Mouse (Mus musculus): ENCODE results near the gene Auh.
A peak's percentile ranks its signal among the peaks of the same experiment; 100 is the strongest.

Gene Auh

DNA sequence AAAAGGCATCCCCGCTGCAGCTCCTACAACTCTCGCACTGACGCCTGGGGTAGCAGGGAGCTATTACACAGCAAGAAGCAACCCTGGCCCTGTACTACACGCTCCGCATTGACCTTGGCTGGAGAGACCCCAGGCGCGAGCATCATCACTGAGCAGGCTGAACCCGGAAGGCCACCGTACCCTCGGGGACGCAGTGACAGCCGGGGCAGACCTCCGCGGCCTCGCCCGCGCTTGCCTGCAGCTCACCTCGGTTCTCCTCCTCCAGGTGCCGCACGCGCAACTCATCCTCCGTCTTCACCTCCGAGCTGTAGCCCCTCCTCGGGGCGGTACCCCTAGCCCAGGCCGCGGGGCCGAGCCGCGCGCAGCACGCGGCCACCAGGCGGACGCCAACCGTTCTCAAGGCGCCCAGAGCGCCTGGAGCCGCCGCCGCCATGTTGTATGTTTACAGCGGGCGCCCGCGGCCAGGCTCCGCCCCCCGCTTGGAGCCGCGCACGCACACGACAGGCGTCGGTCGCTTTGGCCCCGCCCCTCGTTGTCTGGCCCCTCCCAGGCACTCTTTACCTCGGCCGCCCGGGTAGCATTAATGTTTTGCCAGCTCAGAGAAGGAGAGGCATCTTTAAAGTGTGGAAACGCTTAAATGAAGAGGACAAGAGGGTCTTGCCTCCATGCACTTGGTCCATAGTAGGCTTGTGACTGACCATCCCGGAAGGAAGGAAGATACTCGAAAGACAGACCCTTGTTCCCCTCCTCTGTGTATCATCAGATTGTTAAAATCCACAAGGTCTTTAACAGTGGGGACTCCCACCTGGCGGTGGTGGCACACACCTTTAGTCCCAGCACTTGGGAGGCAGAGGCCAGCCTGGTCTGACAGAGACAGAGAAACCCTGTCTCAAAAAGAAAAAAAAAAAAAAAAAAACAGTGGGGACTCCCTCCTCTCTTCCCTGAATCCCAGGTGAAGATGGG, at the start of gene Auh:
Gene Auh, minus strand, starts transcription at position 473 of the 963 bp plus-strand sequence.
- peak; percentile 86 for DNase-seq

DNA sequence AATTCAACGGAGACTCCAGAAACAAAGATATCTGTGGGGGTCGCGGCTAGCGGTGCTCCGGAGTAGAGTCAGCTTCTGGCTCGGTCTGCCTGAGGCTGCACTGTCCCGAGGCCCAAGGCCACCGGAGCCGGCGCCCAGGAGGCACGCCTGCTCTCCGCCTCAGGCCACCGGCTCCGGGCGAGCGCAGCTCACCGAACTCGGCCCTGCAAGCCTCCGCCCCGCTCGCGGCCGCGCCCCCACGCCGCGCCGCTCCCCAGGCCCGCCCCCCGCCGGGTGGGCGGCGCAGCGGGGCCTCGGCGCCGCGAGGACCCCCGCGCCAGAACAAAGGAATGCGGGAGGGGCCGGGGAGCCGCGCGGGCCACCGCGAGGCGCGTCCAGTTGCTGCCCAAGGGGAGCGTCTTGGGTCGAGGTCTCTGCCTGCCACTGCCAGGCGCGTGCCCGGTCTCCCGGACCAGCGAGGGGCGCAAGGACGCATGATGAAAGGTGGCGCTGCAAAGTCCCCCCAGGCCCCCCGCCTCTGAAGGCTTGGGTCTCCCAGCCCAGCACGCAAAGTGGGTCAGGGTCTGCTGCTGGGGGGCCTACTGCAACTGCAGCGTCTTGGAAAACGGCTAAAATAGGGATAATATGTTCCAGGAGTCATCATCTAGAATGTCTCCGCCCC, 49.0 kb upstream of the Auh start:
- peak; percentile 57 for DNase-seq

DNA sequence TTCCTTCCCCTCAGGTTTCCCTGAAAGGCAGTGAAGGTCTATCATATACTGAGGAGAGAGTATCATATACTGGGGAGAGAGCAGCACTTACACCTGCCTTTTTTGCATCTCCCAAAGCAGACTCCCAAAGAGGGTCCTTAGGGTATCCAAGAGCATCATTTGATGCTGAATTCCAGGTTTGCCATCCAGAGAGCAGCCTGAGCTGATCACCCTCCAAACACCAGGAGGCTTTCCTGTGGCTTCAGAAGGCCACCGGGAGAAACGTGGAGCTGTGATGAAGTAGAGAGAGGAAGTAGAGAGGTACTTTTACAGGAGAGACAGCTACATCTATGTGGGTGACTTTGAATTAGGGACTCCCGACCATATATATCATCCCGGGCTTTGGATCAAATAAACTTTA, 48.3 kb upstream of the Auh start:
- no peak for DNase-seq

GRCm38 (mm10) chr13:52977221-52977609, 47.7 kb upstream of the Auh start:
- DNase-seq = no peak

- no peak for DNase-seq
Observed at GRCm38 (mm10) chr13:52976510-52977220, 47.2 kb upstream of the Auh start.

DNA sequence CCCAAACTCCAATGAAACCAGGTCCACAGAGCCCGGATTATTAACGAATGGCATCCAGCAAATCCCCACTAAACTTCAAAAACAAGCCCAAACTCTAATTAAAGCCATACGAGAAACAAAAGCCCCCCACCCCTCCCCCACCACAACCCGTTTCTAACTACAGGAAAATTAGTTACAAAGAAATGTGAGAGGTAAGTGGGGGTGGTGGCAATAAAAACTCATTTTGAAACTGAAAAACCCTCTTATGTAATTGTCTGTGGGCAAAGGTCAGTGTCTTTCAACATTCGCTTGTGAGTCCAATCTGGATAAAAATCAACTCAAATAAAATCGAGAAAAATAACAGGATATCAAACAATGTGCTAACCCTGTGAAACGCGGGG, 46.6 kb upstream of the Auh start:
- no peak for DNase-seq

DNA sequence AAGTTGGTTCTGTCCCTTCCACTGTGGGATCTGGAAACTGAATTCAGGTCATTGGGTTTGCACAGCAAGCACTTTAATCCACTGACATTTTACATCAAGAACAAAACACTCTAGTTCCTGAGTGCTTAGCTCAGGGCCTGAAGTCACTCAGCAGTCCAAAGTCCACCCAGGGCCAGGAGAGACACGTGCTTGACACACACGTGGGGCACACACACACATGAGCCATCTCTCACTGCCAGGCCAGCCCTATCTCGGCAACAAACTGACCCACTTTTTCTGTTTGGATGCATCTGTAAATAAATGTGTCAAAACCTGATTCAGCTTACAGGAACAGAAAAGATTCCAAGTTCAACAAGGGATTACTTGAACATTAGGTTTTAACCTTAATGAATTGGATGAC, 45.2 kb upstream of the Auh start:
- DNase-seq = no peak

GRCm38 (mm10) chr13:52973427-52973826, 43.9 kb upstream of the Auh start:
- DNase-seq = no peak

- DNase-seq = no peak
Observed at GRCm38 (mm10) chr13:52972626-52973025, 43.1 kb upstream of the Auh start.

GRCm38 (mm10) chr13:52970876-52971275, 41.4 kb upstream of the Auh start:
- no peak for DNase-seq

- DNase-seq = no peak
Observed at GRCm38 (mm10) chr13:52962922-52963321, 33.4 kb upstream of the Auh start.

- no peak for DNase-seq
Observed at GRCm38 (mm10) chr13:52962361-52962760, 32.9 kb upstream of the Auh start.

GRCm38 (mm10) chr13:52953779-52954553, 24.5 kb upstream of the Auh start:
- no peak for DNase-seq

DNA sequence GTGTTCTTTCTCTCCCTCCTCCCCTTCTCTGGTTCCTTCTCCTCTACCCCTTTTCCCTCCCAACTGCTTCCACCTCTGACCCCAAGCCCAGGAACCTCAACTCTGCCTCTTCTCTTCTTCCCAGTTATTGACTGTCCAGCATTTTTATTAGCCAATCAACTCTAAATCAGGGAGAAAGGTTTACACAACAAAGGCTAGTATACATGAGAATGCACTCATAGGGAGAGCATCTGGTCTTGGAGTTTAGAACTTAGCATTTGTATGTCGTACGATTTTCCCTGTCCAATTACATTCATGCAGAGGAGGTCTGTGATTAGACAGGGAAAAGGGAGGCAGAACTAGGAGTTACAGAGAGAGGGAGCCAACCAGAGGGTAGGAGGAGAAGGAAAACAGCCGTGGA, 19.7 kb upstream of the Auh start:
- no peak for DNase-seq

- no peak for DNase-seq
Observed at GRCm38 (mm10) chr13:52947545-52947944, 18.1 kb upstream of the Auh start.

- peak; percentile 28 for DNase-seq
Observed at GRCm38 (mm10) chr13:52945769-52946168, 16.3 kb upstream of the Auh start.

- DNase-seq = no peak
Observed at GRCm38 (mm10) chr13:52944116-52944515, 14.6 kb upstream of the Auh start.

DNA sequence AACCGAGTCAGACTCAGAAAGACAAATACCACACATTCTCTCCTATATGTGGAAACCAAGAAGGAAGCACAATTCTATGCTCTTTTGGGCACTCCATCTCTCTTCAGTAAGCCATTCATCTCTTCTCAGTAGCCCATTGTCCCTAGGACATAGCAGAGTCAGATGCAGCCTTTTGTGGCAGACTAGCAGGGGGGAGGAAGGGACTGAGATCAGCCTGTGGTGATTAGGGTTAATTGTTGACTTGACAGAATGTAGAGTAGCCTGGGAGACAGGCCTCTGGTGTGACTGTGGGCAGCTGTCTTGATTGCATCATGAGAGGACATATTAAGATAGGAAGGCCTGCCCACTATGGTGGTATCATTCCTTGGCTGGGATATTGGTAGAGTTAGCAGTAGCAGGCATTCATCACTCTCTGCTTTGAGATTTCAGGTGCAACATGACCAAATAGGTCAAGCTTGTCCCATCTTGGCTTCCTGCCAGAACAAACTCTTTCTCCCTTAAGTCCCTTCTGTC, 13.5 kb upstream of the Auh start:
- no peak for DNase-seq

DNA sequence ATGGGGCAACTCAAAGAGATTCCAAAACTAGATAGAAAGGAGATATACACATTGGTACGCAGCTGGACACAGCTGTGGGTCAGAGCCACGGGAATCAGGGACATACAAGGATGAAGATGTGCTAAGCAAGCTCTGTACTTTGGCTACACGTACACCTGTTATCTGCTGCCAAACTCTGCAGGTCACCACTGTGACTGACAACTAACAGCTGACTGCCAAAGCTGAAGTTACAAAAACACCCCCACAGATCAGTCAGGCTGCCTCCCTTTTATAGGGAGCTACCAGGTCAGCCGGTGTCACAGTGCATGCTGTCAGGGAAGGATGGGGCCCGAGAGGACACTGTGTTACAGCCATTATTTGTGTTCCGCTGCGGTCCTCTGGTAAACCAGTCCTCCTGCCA, 11.5 kb upstream of the Auh start:
- no peak for DNase-seq

GRCm38 (mm10) chr13:52930582-52930981, 1.1 kb upstream of the Auh start:
- DNase-seq = peak; percentile 19

DNA sequence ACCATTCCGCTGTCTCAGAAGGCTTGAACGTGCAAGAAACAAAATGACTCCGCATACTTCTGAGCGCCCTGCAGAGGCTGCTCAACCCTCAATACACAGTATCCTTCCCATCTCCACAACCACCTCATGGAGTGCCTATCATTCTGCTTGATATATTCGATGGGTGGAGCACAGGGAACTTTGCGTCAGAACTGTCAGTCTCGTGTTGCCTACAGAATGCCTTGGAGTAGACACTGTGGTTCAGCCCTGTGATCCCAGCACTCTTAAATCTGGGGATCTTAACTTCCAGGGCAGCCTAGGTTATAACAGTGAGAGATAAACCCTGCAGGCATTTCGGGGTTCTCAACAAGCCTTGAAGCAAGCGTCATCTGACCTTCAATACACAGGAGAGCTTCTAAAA, 1.1 kb downstream of the Auh start:
- DNase-seq = no peak

GRCm38 (mm10) chr13:52924457-52924856, 5.0 kb downstream of the Auh start:
- DNase-seq = no peak

GRCm38 (mm10) chr13:52921966-52922365, 7.5 kb downstream of the Auh start:
- DNase-seq = no peak
